In genomic region chr14:57998526-57999401, GRCm38 (mm10) we compare ENCODE assay signal across 8 mouse cellular contexts. TPM values are rescaled to one million over a fixed set of nuclear protein-coding genes. Genes with fewer than 3 reads are reported as not detected.
A peak's percentile ranks its signal among the peaks of the same experiment; 100 is the strongest.
DNase-seq lines count a peak whose midpoint lies in the region; ATAC-seq and TF ChIP-seq lines count a peak whose summit lies in the region.

Micu2 (minus strand) TSS chr14:57999262.

- TF ChIP-seq POLR2A in cortical plate, adult 2 months (IDR thresholded peaks at IDR 0.05; ENCODE audit: extremely low read depth, insufficient read depth, low read length) = peak; percentile 50; the same call in 1 of the 2 replicates

- DNase-seq in gastrocnemius, adult 8-10 months (ENCODE audit: low spot score in 2 of 2) = peak; percentile 48 to 73
- DNase-seq in hindlimb bud, embryonic 11.5 days (ENCODE audit: extremely low spot score, low read depth, low spot score) = peak; percentile 62
- DNase-seq in left cerebral cortex, adult 8-10 months (ENCODE audit: low spot score in 2 of 2) = peak; percentile 52 to 83
- peak; percentile 86 for DNase-seq in right cerebral cortex, postnatal 14 days
- DNase-seq in urinary bladder, postnatal 36 days (ENCODE audit: low spot score in 2 of 2) = peak; percentile 70 to 83

- H3K4me1 ChIP-seq in cortical plate, adult 2 months (ENCODE audit: control insufficient read depth, insufficient read depth, low read length) = no peaks in the 10 kb centered on the region; the same call in 1 of the 2 replicates

- ATAC-seq in activated CD4-positive, CD25-positive, alpha-beta regulatory T cell, adult 4 months = peak; percentile 97
- ATAC-seq in megakaryocyte progenitor cell, adult 5-6 weeks (replicated peaks; ENCODE audit: poor library complexity) = peak; percentile 99

- peak within 1 kb of the TSS; percentile 27 for H3K4me3 ChIP-seq in cortical plate, adult 2 months (ENCODE audit: insufficient read depth, low read length)

- peak within 1 kb of the TSS; percentile 76 for H3K27ac ChIP-seq in cortical plate, adult 2 months (ENCODE audit: insufficient read depth, low read length)

- TF ChIP-seq CTCF in cortical plate, adult 2 months (IDR thresholded peaks at IDR 0.05; ENCODE audit: extremely low read depth, insufficient read depth, low read length) = no peak

RNA-seq across cellular contexts. Expression of gene Micu2, which starts in this region (rescaled TPM):
- 10 to 100 TPM; 12.1 to 14.0 TPM for polyA plus RNA-seq in activated CD4-positive, CD25-positive, alpha-beta regulatory T cell, adult 4 months (2017; shearing (Covaris generic))
- polyA plus RNA-seq in cortical plate, adult 2 months (2012; rRNA removed) = 20.1 and 20.3 TPM in 2 replicates
- total RNA-seq in gastrocnemius, adult 8-10 months (2022) = 10 to 100 TPM; 38.7 to 43.9 (median 41.0) TPM
- total RNA-seq in left cerebral cortex, adult 8-10 months (2022) = 10 to 100 TPM; 22.6 to 25.0 (median 23.6) TPM
- 29.9 and 35.5 TPM in 2 replicates for total RNA-seq in megakaryocyte progenitor cell, adult 5-6 weeks (2015)
- 71.0 and 84.1 TPM in 2 replicates for total RNA-seq in megakaryocyte progenitor cell, adult 5-6 weeks (2017)

Comparison
In these comparisons a context has a peak if more than half of its experiments do, and no peak if none do; other contexts are left out.
1. Peak in every context shown above with its lines: DNase-seq, ATAC-seq, H3K4me3 ChIP-seq and H3K27ac ChIP-seq.